Mouse (Mus musculus): ENCODE data around the gene Olfr1346. TPM values are rescaled to one million over a fixed set of nuclear protein-coding genes. Genes with fewer than 3 reads are reported as not detected.

Gene Olfr1346
- not detected in 2 replicates for polyA plus RNA-seq (2014; fragmentation: Nextera tagmentation; extraction: Ambion mirVana)

- Histone ChIP-seq H3K4me2 (no peak within 1 kb of the TSS), H3K4me1 (ENCODE audit: insufficient read depth) (no peaks in the 10 kb centered on the region), H3K9ac (no peak within 1 kb of the TSS), H3K36me3 (ENCODE audit: insufficient read depth) (no peaks in the 10 kb centered on the region), H3K27me3 (ENCODE audit: insufficient read depth, low read length) (no peaks in the 10 kb centered on the region), H3K4me3 (ENCODE audit: low read depth, low read length) (no peak within 1 kb of the TSS), H3K27ac (ENCODE audit: low read depth) (no peak within 1 kb of the TSS), H3K9me3 (ENCODE audit: low read depth, low read length) (no peaks in the 10 kb centered on the region)
- no peak for TF ChIP-seq CTCF (IDR thresholded peaks at IDR 0.05; ENCODE audit: low read depth)
- ATAC-seq (ENCODE audit: insufficient read depth) = no peak
- no peak for DNase-seq
Observed at GRCm38 (mm10) chr7:6466951-6467350, at the start of gene Olfr1346. Gene Olfr1346 (plus strand): TSS chr7:6467101.

- no peak overlapping the region for H3K27ac ChIP-seq (ENCODE audit: low read depth)
- 81% methylated on average over 6 of the region's 6 CpGs for WGBS
- no peaks in the 10 kb centered on the region for H3K27me3 ChIP-seq (ENCODE audit: insufficient read depth, low read length)
- H3K4me2 ChIP-seq = no peak overlapping the region
- H3K4me1 ChIP-seq (ENCODE audit: insufficient read depth) = no peaks in the 10 kb centered on the region
- no peaks in the 10 kb centered on the region for H3K9me3 ChIP-seq (ENCODE audit: low read depth, low read length)
- TF ChIP-seq CTCF (IDR thresholded peaks at IDR 0.05; ENCODE audit: low read depth) = no peak
- no peak overlapping the region for H3K9ac ChIP-seq
- no peak overlapping the region for H3K4me3 ChIP-seq (ENCODE audit: low read depth, low read length)
- DNase-seq (no peak), ATAC-seq (ENCODE audit: insufficient read depth) (no peak)
- no peaks in the 10 kb centered on the region for H3K36me3 ChIP-seq (ENCODE audit: insufficient read depth)
Observed at GRCm38 (mm10) chr7:6419894-6420293, 47.0 kb upstream of the Olfr1346 start.

GRCm38 (mm10) chr7:6429381-6429780 is 37.5 kb upstream of the Olfr1346 start:
- H3K27ac ChIP-seq (ENCODE audit: low read depth) = no peak overlapping the region
- no peak overlapping the region for H3K4me3 ChIP-seq (ENCODE audit: low read depth, low read length)
- ATAC-seq (ENCODE audit: insufficient read depth) = no peak
- H3K9me3 ChIP-seq (ENCODE audit: low read depth, low read length) = no peaks in the 10 kb centered on the region
- H3K36me3 ChIP-seq (ENCODE audit: insufficient read depth) = no peaks in the 10 kb centered on the region
- H3K4me1 ChIP-seq (ENCODE audit: insufficient read depth) = no peaks in the 10 kb centered on the region
- no peak overlapping the region for H3K9ac ChIP-seq
- H3K4me2 ChIP-seq = no peak overlapping the region
- WGBS = 85% methylated on average over 3 of the region's 3 CpGs
- TF ChIP-seq CTCF (IDR thresholded peaks at IDR 0.05; ENCODE audit: low read depth) = no peak
- no peaks in the 10 kb centered on the region for H3K27me3 ChIP-seq (ENCODE audit: insufficient read depth, low read length)
- DNase-seq = no peak

GRCm38 (mm10) chr7:6430342-6430741 is 36.6 kb upstream of the Olfr1346 start:
- WGBS = 38% methylated on average over 2 of the region's 2 CpGs
- Histone ChIP-seq H3K27ac (ENCODE audit: low read depth) (no peak overlapping the region), H3K9me3 (ENCODE audit: low read depth, low read length) (no peaks in the 10 kb centered on the region), H3K27me3 (ENCODE audit: insufficient read depth, low read length) (no peaks in the 10 kb centered on the region), H3K4me2 (no peak overlapping the region), H3K9ac (no peak overlapping the region), H3K36me3 (ENCODE audit: insufficient read depth) (no peaks in the 10 kb centered on the region), H3K4me3 (ENCODE audit: low read depth, low read length) (no peak overlapping the region), H3K4me1 (ENCODE audit: insufficient read depth) (no peaks in the 10 kb centered on the region)
- peak; percentile 60 for TF ChIP-seq CTCF (IDR thresholded peaks at IDR 0.05; ENCODE audit: low read depth)
- no peak for ATAC-seq (ENCODE audit: insufficient read depth)
- DNase-seq = peak; percentile 31

GRCm38 (mm10) chr7:6438388-6438787 is 28.5 kb upstream of the Olfr1346 start, which contains the start of gene Olfr1344:
Gene Olfr1344 (plus strand): TSS chr7:6438688.
- no peaks in the 10 kb centered on the region for H3K36me3 ChIP-seq (ENCODE audit: insufficient read depth)
- DNase-seq = no peak
- no peak within 1 kb of the TSS for H3K4me3 ChIP-seq (ENCODE audit: low read depth, low read length)
- H3K9me3 ChIP-seq (ENCODE audit: low read depth, low read length) = no peaks in the 10 kb centered on the region
- no peak within 1 kb of the TSS for H3K27ac ChIP-seq (ENCODE audit: low read depth)
- no peak for TF ChIP-seq CTCF (IDR thresholded peaks at IDR 0.05; ENCODE audit: low read depth)
- no peaks in the 10 kb centered on the region for H3K27me3 ChIP-seq (ENCODE audit: insufficient read depth, low read length)
- H3K9ac ChIP-seq = no peak within 1 kb of the TSS
- no peak for ATAC-seq (ENCODE audit: insufficient read depth)
- no peaks in the 10 kb centered on the region for H3K4me1 ChIP-seq (ENCODE audit: insufficient read depth)
- 73% methylated on average over 3 of the region's 3 CpGs for WGBS
- no peak within 1 kb of the TSS for H3K4me2 ChIP-seq

- no peak overlapping the region for H3K4me3 ChIP-seq (ENCODE audit: low read depth, low read length)
- H3K27ac ChIP-seq (ENCODE audit: low read depth) = no peak overlapping the region
- no peaks in the 10 kb centered on the region for H3K27me3 ChIP-seq (ENCODE audit: insufficient read depth, low read length)
- no peaks in the 10 kb centered on the region for H3K4me1 ChIP-seq (ENCODE audit: insufficient read depth)
- H3K9me3 ChIP-seq (ENCODE audit: low read depth, low read length) = no peaks in the 10 kb centered on the region
- no peak overlapping the region for H3K4me2 ChIP-seq
- no peak for ATAC-seq (ENCODE audit: insufficient read depth)
- no peak overlapping the region for H3K9ac ChIP-seq
- no peak for DNase-seq
- TF ChIP-seq CTCF (IDR thresholded peaks at IDR 0.05; ENCODE audit: low read depth) = no peak
- no peaks in the 10 kb centered on the region for H3K36me3 ChIP-seq (ENCODE audit: insufficient read depth)
- WGBS = 60% methylated on average over 2 of the region's 2 CpGs
Observed at GRCm38 (mm10) chr7:6441173-6441572, 25.7 kb upstream of the Olfr1346 start.

GRCm38 (mm10) chr7:6447771-6448170 is 19.1 kb upstream of the Olfr1346 start:
- 80% methylated on average over 5 of the region's 5 CpGs for WGBS
- no peak overlapping the region for H3K4me2 ChIP-seq
- no peak for TF ChIP-seq CTCF (IDR thresholded peaks at IDR 0.05; ENCODE audit: low read depth)
- no peak overlapping the region for H3K4me3 ChIP-seq (ENCODE audit: low read depth, low read length)
- DNase-seq (no peak), ATAC-seq (ENCODE audit: insufficient read depth) (no peak)
- no peaks in the 10 kb centered on the region for H3K27me3 ChIP-seq (ENCODE audit: insufficient read depth, low read length)
- no peaks in the 10 kb centered on the region for H3K4me1 ChIP-seq (ENCODE audit: insufficient read depth)
- no peaks in the 10 kb centered on the region for H3K9me3 ChIP-seq (ENCODE audit: low read depth, low read length)
- H3K27ac ChIP-seq (ENCODE audit: low read depth) = no peak overlapping the region
- no peaks in the 10 kb centered on the region for H3K36me3 ChIP-seq (ENCODE audit: insufficient read depth)
- H3K9ac ChIP-seq = no peak overlapping the region

GRCm38 (mm10) chr7:6455868-6456267 is 11.0 kb upstream of the Olfr1346 start, which contains the start of gene Olfr1336:
Gene Olfr1336 (plus strand): TSS chr7:6456168.
- TF ChIP-seq CTCF (IDR thresholded peaks at IDR 0.05; ENCODE audit: low read depth) = no peak
- ATAC-seq (ENCODE audit: insufficient read depth) = no peak

More at GRCm38 (mm10) chr7:6455868-6456267, 11.0 kb upstream of the Olfr1346 start, which contains the start of gene Olfr1336:
- no peak within 1 kb of the TSS for H3K9ac ChIP-seq
- H3K4me2 ChIP-seq = no peak within 1 kb of the TSS
- DNase-seq = no peak
- no peak within 1 kb of the TSS for H3K27ac ChIP-seq (ENCODE audit: low read depth)
- H3K4me1 ChIP-seq (ENCODE audit: insufficient read depth) = no peaks in the 10 kb centered on the region
- H3K4me3 ChIP-seq (ENCODE audit: low read depth, low read length) = no peak within 1 kb of the TSS
- no peaks in the 10 kb centered on the region for H3K36me3 ChIP-seq (ENCODE audit: insufficient read depth)
- H3K9me3 ChIP-seq (ENCODE audit: low read depth, low read length) = no peaks in the 10 kb centered on the region
- H3K27me3 ChIP-seq (ENCODE audit: insufficient read depth, low read length) = no peaks in the 10 kb centered on the region

All from lung, embryonic 14.5 days (tissue).